Mouse (Mus musculus) midbrain, embryonic 12.5 days (tissue): ENCODE results near the gene Bmpr1b. TPM values are rescaled to one million over a fixed set of nuclear protein-coding genes. Genes with fewer than 3 reads are reported as not detected.

ENCODE experiments used
- ATAC-seq: fragments of 200-750 bp; cut with Nextera tagmentation; 2 replicates; pipeline ENCODE4 v1.8.0; 2017; ENCODE audit warnings: low read depth, moderate TSS enrichment, moderate library complexity; ENCODE audit not compliant: low FRiP score
- H3K27ac ChIP-seq: fragments of 300-500 bp; sonication (generic); replicated peaks from 2 replicates; pipeline ENCODE4 v1.5.1; 2016; ENCODE audit warnings: mild to moderate bottlenecking
- H3K27me3 ChIP-seq: fragments of 300-500 bp; sonication (generic); 2 replicates; pipeline ENCODE4 v1.6.1; 2016; ENCODE audit warnings: mild to moderate bottlenecking
- H3K36me3 ChIP-seq: fragments of 300-500 bp; sonication (generic); 2 replicates; pipeline ENCODE4 v1.6.1; 2016
- H3K4me1 ChIP-seq: fragments of 300-500 bp; sonication (generic); 2 replicates; pipeline ENCODE4 v1.6.1; 2016
- H3K4me2 ChIP-seq: fragments of 300-500 bp; sonication (generic); replicated peaks from 2 replicates; pipeline ENCODE4 v1.6.1; 2016; ENCODE audit warnings: mild to moderate bottlenecking, moderate library complexity
- H3K4me3 ChIP-seq: fragments of 300-500 bp; sonication (generic); 2 replicates; pipeline ENCODE4 v1.5.1; 2016; ENCODE audit warnings: mild to moderate bottlenecking
- H3K9ac ChIP-seq: fragments of 300-500 bp; sonication (generic); replicated peaks from 2 replicates; pipeline ENCODE4 v1.6.1; 2016; ENCODE audit warnings: mild to moderate bottlenecking, moderate library complexity
- H3K9me3 ChIP-seq: fragments of 300-500 bp; sonication (generic); 2 replicates; pipeline ENCODE4 v1.6.1; 2016; ENCODE audit warnings: mild to moderate bottlenecking
- WGBS: fragments of 180-500 bp; shearing (Covaris S2); methylation state at CpG from one replicate; pipeline ENCODE4 v1.1.7; 2016; 5-methylcytosine and 5-hydroxymethylcytosine counted together
- polyA plus RNA-seq: library from polyadenylated mRNA; unstranded; fragments of >200 nt; fragmentation: Nextera tagmentation; extraction: Ambion mirVana; gene quantifications from 2 replicates; pipeline ENCODE4 v1.2.1, GENCODE M21; 2016

Bmpr1b gene
- polyA plus RNA-seq, 1 experiment from 2014 or later: 8.1 TPM

GRCm38 (mm10) chr3:141981613-141982432, 187.4 kb downstream of the Bmpr1b start:
- H3K27ac ChIP-seq: no peak overlapping the region
- H3K4me1 ChIP-seq: 0 out of 2 replicates have a peak, but pooled peaks cover 9% of the 10 kb centered on the region
- peak; percentile 54; the same call in 1 of the 2 replicates for ATAC-seq
- 0 out of 2 replicates have a peak overlapping the region, but pooled peaks have one; percentile 2 for H3K4me2 ChIP-seq
- WGBS: 64% methylated on average over 24 of the region's 24 CpGs
- H3K27me3 ChIP-seq: no peaks in the 10 kb centered on the region
- no peaks in the 10 kb centered on the region for H3K9me3 ChIP-seq
- no peaks in the 10 kb centered on the region for H3K36me3 ChIP-seq
- no peak overlapping the region for H3K9ac ChIP-seq
- H3K4me3 ChIP-seq: no peak overlapping the region

DNA sequence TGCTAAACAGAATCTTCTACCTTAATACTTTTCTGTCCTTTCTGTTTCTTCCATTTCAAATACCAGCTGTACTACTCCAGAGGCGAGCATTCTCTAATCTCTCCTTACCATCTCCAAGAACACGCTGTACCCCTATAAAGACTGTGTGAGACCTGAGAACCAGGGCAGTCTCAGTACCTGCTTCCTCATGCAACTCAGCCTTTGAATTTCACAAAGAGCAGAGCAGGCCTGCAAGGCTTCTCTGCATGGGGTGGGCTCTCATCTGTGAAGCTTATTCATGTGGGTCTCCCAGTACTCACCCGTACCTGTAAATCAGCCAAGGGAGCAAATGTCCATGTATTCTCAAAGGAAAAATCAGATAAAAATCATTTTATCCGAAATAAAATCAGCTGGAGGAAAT, 203.0 kb downstream of the Bmpr1b start:
- Histone ChIP-seq H3K4me2 (no peak overlapping the region), H3K4me1 (no peaks in the 10 kb centered on the region), H3K27ac (no peak overlapping the region), H3K27me3 (no peaks in the 10 kb centered on the region), H3K9ac (no peak overlapping the region), H3K9me3 (no peaks in the 10 kb centered on the region), H3K36me3 (no peaks in the 10 kb centered on the region), H3K4me3 (no peak overlapping the region)
- ATAC-seq: no peak
- WGBS: 59% methylated on average over 4 of the region's 4 CpGs

GRCm38 (mm10) chr3:141952931-141953330, 216.3 kb downstream of the Bmpr1b start:
- no peaks in the 10 kb centered on the region for H3K36me3 ChIP-seq
- H3K9me3 ChIP-seq: no peaks in the 10 kb centered on the region
- H3K27ac ChIP-seq: no peak overlapping the region
- peaks cover 18% of the 10 kb centered on the region for H3K4me1 ChIP-seq
- no peak overlapping the region for H3K4me2 ChIP-seq
- no peak overlapping the region for H3K4me3 ChIP-seq
- 26% methylated on average over 6 of the region's 6 CpGs for WGBS
- peak; percentile 83 for ATAC-seq
- no peaks in the 10 kb centered on the region for H3K27me3 ChIP-seq
- H3K9ac ChIP-seq: no peak overlapping the region

GRCm38 (mm10) chr3:141950642-141951041, 218.6 kb downstream of the Bmpr1b start:
- no peaks in the 10 kb centered on the region for H3K36me3 ChIP-seq
- H3K9me3 ChIP-seq: no peaks in the 10 kb centered on the region
- H3K4me3 ChIP-seq: no peak overlapping the region
- no peak overlapping the region for H3K9ac ChIP-seq
- no peaks in the 10 kb centered on the region for H3K27me3 ChIP-seq
- 79% methylated on average over 8 of the region's 8 CpGs for WGBS
- no peak overlapping the region for H3K27ac ChIP-seq
- ATAC-seq: no peak
- no peak overlapping the region for H3K4me2 ChIP-seq
- H3K4me1 ChIP-seq: peaks cover 18% of the 10 kb centered on the region

GRCm38 (mm10) chr3:141948506-141948905, 220.7 kb downstream of the Bmpr1b start:
- peaks cover 20% of the 10 kb centered on the region for H3K4me1 ChIP-seq
- no peak for ATAC-seq
- no peak overlapping the region for H3K27ac ChIP-seq
- no peak overlapping the region for H3K9ac ChIP-seq
- no peak overlapping the region for H3K4me3 ChIP-seq
- H3K4me2 ChIP-seq: no peak overlapping the region
- WGBS: 88% methylated on average over 1 of the region's 1 CpGs
- no peaks in the 10 kb centered on the region for H3K27me3 ChIP-seq
- H3K9me3 ChIP-seq: no peaks in the 10 kb centered on the region
- no peaks in the 10 kb centered on the region for H3K36me3 ChIP-seq

DNA sequence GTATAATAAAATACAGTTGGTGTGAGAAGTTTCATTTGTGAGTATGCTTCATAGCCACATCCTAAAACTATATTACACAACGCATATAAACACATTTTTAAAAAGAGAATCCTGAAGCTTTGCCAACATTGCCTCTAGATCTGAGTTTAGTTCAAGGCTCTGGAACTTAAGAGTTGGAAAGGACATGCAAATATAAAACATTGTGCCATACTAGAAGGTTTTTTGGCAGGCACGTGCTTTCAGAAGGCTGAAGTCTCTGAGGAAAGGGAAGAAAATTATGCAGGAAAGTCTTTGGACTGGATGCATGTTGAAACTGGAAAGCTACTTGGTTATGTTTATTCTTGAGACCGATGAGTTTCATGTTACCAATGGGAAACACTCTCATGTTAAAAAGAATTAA, 221.1 kb downstream of the Bmpr1b start:
- Histone ChIP-seq H3K9me3 (no peaks in the 10 kb centered on the region), H3K4me1 (peaks cover 24% of the 10 kb centered on the region), H3K27me3 (no peaks in the 10 kb centered on the region), H3K9ac (no peak overlapping the region), H3K36me3 (no peaks in the 10 kb centered on the region), H3K27ac (no peak overlapping the region), H3K4me3 (no peak overlapping the region), H3K4me2 (no peak overlapping the region)
- no peak for ATAC-seq
- 91% methylated on average over 3 of the region's 3 CpGs for WGBS

DNA sequence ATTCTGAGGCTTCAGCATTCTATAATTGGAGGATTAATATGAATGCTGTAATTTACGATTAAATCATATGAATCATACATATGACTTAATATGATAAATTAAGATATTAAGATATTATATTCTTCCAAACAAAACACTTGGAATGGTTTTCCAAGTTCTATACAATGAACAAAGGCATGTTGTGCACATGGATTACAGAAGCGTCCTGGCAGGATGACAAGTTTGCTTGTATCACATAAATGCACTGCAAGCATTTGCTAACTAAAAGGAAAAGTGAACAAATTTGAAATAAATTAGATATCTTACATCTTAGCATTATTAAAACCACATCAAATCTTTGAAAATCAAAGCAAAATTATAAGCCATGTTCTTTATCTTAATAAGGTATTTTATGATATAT, 222.4 kb downstream of the Bmpr1b start:
- no peaks in the 10 kb centered on the region for H3K36me3 ChIP-seq
- WGBS: 78% methylated on average over 2 of the region's 2 CpGs
- no peak for ATAC-seq
- H3K9ac ChIP-seq: no peak overlapping the region
- H3K9me3 ChIP-seq: no peaks in the 10 kb centered on the region
- peaks cover 13% of the 10 kb centered on the region; the same call in 1 of the 2 replicates for H3K4me1 ChIP-seq
- H3K4me3 ChIP-seq: no peak overlapping the region
- no peak overlapping the region for H3K27ac ChIP-seq
- H3K4me2 ChIP-seq: no peak overlapping the region
- H3K27me3 ChIP-seq: no peaks in the 10 kb centered on the region

GRCm38 (mm10) chr3:141943317-141943742, 225.9 kb downstream of the Bmpr1b start:
- ATAC-seq: peak; percentile 51; the same call in 1 of the 2 replicates
- H3K4me2 ChIP-seq: no peak overlapping the region
- H3K36me3 ChIP-seq: no peaks in the 10 kb centered on the region

GRCm38 (mm10) chr3:141940207-141940606, 229.0 kb downstream of the Bmpr1b start:
- Histone ChIP-seq H3K27me3 (no peaks in the 10 kb centered on the region), H3K9ac (no peak overlapping the region), H3K27ac (no peak overlapping the region), H3K4me2 (no peak overlapping the region), H3K9me3 (no peaks in the 10 kb centered on the region), H3K36me3 (no peaks in the 10 kb centered on the region), H3K4me3 (no peak overlapping the region), H3K4me1 (peaks cover 35% of the 10 kb centered on the region)
- 90% methylated on average over 5 of the region's 5 CpGs for WGBS
- no peak for ATAC-seq

More at GRCm38 (mm10) chr3:141943317-141943742, 225.9 kb downstream of the Bmpr1b start:
- H3K4me3 ChIP-seq: no peak overlapping the region
- H3K9me3 ChIP-seq: no peaks in the 10 kb centered on the region
- no peak overlapping the region for H3K27ac ChIP-seq
- WGBS: 44% methylated on average over 3 of the region's 3 CpGs
- no peak overlapping the region for H3K9ac ChIP-seq
- peaks cover 8% of the 10 kb centered on the region; the same call in 1 of the 2 replicates for H3K4me1 ChIP-seq
- H3K27me3 ChIP-seq: no peaks in the 10 kb centered on the region

GRCm38 (mm10) chr3:141936594-141937272, 232.5 kb downstream of the Bmpr1b start:
- Histone ChIP-seq H3K27me3 (no peaks in the 10 kb centered on the region), H3K4me2 (peak overlapping the region; percentile 46), H3K27ac (peak overlapping the region; percentile 75), H3K36me3 (no peaks in the 10 kb centered on the region), H3K9ac (no peak overlapping the region), H3K4me3 (no peak overlapping the region), H3K4me1 (peaks cover 56% of the 10 kb centered on the region), H3K9me3 (no peaks in the 10 kb centered on the region)
- ATAC-seq: peak; percentile 93
- 8% methylated on average over 16 of the region's 16 CpGs for WGBS

- ATAC-seq: no peak
- Histone ChIP-seq H3K36me3 (no peaks in the 10 kb centered on the region), H3K27me3 (no peaks in the 10 kb centered on the region), H3K9me3 (no peaks in the 10 kb centered on the region), H3K9ac (no peak overlapping the region), H3K4me1 (peaks cover 60% of the 10 kb centered on the region), H3K4me2 (no peak overlapping the region), H3K4me3 (no peak overlapping the region), H3K27ac (0 out of 2 replicates have a peak overlapping the region, but pooled peaks have one; percentile 25)
- 65% methylated on average over 3 of the region's 3 CpGs for WGBS
Observed at GRCm38 (mm10) chr3:141932956-141933355, 236.3 kb downstream of the Bmpr1b start.
